8 mouse cellular contexts compared by ENCODE assay signal in the genomic region with DNA sequence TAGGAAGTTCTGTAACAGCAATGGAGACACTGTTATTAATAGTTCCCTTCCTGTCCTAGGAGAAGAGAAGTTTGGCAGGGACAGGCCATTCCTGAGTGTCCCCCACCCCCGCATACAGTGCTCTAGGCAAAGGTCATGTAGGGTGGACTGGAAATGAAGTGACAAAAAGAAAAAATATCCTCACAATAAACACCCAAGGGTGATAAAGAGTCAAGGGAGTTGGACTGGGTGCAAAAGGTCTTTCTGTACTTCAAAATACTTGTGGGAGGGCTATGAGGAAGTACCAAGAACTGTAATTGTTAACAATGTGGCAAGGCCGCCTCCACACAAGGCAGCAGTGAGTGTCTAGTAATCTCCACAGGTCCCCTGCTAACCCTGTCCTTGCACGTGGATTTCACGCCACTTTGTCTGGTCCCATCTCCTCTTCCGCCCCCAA. TPM values are rescaled to one million over a fixed set of nuclear protein-coding genes. Genes with fewer than 3 reads are reported as not detected.
DNase-seq lines count a peak whose midpoint lies in the region; ATAC-seq and TF ChIP-seq lines count a peak whose summit lies in the region.

No protein-coding gene starts in this region.

- H3ac ChIP-seq in myocyte (ENCODE audit: control insufficient read depth, insufficient read length) = no peak overlapping the region

- H3K27ac ChIP-seq in forebrain, postnatal 0 days (ENCODE audit: low read depth, low read length) = no peak overlapping the region
- H3K27ac ChIP-seq in hindbrain, postnatal 0 days = no peak overlapping the region
- H3K27ac ChIP-seq in liver, embryonic 13.5 days = peak overlapping the region; percentile 90

- H3K9ac ChIP-seq in forebrain, postnatal 0 days = no peak overlapping the region
- no peak overlapping the region for H3K9ac ChIP-seq in hindbrain, postnatal 0 days (replicated peaks; ENCODE audit: low read length)
- H3K9ac ChIP-seq in liver, embryonic 13.5 days = peak overlapping the region; percentile 85

- TF ChIP-seq POLR2A in myocyte (IDR thresholded peaks at IDR 0.05; ENCODE audit: insufficient read length, low read depth) = no peak

- no peaks in the 10 kb centered on the region for H3K9me3 ChIP-seq in forebrain, postnatal 0 days (ENCODE audit: low read length)
- H3K9me3 ChIP-seq in hindbrain, postnatal 0 days (ENCODE audit: low read length) = no peaks in the 10 kb centered on the region
- H3K9me3 ChIP-seq in liver, embryonic 13.5 days (replicated peaks) = no peaks in the 10 kb centered on the region; the same call in 1 of the 2 replicates

- ATAC-seq in forebrain, postnatal 0 days = no peak
- no peak for ATAC-seq in hindbrain, postnatal 0 days
- no peak for ATAC-seq in liver, embryonic 13.5 days (ENCODE audit: low read depth)

- no peaks in the 10 kb centered on the region for H3K27me3 ChIP-seq in forebrain, postnatal 0 days (ENCODE audit: insufficient read depth, low read length)
- H3K27me3 ChIP-seq in hindbrain, postnatal 0 days (ENCODE audit: insufficient read depth, low read length) = no peaks in the 10 kb centered on the region
- H3K27me3 ChIP-seq in liver, embryonic 13.5 days = no peaks in the 10 kb centered on the region
- no peaks in the 10 kb centered on the region for H3K27me3 ChIP-seq in myocyte (ENCODE audit: control insufficient read depth, insufficient read depth, insufficient read length)

- no peaks in the 10 kb centered on the region for H3K4me1 ChIP-seq in forebrain, postnatal 0 days (ENCODE audit: insufficient read depth)
- no peaks in the 10 kb centered on the region for H3K4me1 ChIP-seq in hindbrain, postnatal 0 days (ENCODE audit: insufficient read depth, low read length)
- H3K4me1 ChIP-seq in liver, embryonic 13.5 days (replicated peaks) = peaks cover 7% of the 10 kb centered on the region

- peak overlapping the region; percentile 47 for H3K4me2 ChIP-seq in forebrain, postnatal 0 days (ENCODE audit: low read depth)
- peak overlapping the region; percentile 53; the same call in 1 of the 2 replicates for H3K4me2 ChIP-seq in hindbrain, postnatal 0 days (ENCODE audit: low read depth, low read length)
- H3K4me2 ChIP-seq in liver, embryonic 13.5 days = peak overlapping the region; percentile 70
- peak overlapping the region; percentile 58 for H3K4me2 ChIP-seq in myocyte (ENCODE audit: low read depth)

- peaks cover 19% of the 10 kb centered on the region for H3K79me2 ChIP-seq in myocyte (ENCODE audit: control insufficient read depth, insufficient read depth)

- peak; percentile 46 to 52 for DNase-seq in B cell, adult 2 months
- peak; percentile 64 for DNase-seq in adipocyte (ENCODE audit: low spot score)
- DNase-seq in forebrain, postnatal 0 days = no peak
- no peak for DNase-seq in hindbrain, postnatal 0 days (ENCODE audit: low spot score)
- no peak for DNase-seq in liver, embryonic 13.5 days
- no peak for DNase-seq in yolk sac, embryonic 10.5 days (ENCODE audit: low spot score)
- DNase-seq in urinary bladder, adult 2 months (ENCODE audit: low spot score) = no peak

- no peak overlapping the region for H3K4me3 ChIP-seq in forebrain, postnatal 0 days (ENCODE audit: low read depth, low read length)
- H3K4me3 ChIP-seq in hindbrain, postnatal 0 days (ENCODE audit: low read length) = no peak overlapping the region
- H3K4me3 ChIP-seq in liver, embryonic 13.5 days (replicated peaks) = peak overlapping the region; percentile 67
- H3K4me3 ChIP-seq in myocyte = peak overlapping the region; percentile 59

- no peaks in the 10 kb centered on the region for H3K36me3 ChIP-seq in forebrain, postnatal 0 days (ENCODE audit: insufficient read depth)
- no peaks in the 10 kb centered on the region for H3K36me3 ChIP-seq in hindbrain, postnatal 0 days (ENCODE audit: insufficient read depth, low read length)
- H3K36me3 ChIP-seq in liver, embryonic 13.5 days = no peaks in the 10 kb centered on the region
- no peaks in the 10 kb centered on the region for H3K36me3 ChIP-seq in myocyte (ENCODE audit: control insufficient read depth, insufficient read depth)

- no peak for TF ChIP-seq CTCF in forebrain, postnatal 0 days (IDR thresholded peaks at IDR 0.05; ENCODE audit: low read depth)
- no peak for TF ChIP-seq CTCF in hindbrain, postnatal 0 days (IDR thresholded peaks at IDR 0.05; ENCODE audit: low read depth)

- 62% methylated on average over 5 of the region's 5 CpGs for WGBS in forebrain, postnatal 0 days
- WGBS in hindbrain, postnatal 0 days = 52% methylated on average over 5 of the region's 5 CpGs
- 38% methylated on average over 5 of the region's 5 CpGs for WGBS in liver, embryonic 13.5 days (ENCODE audit: insufficient replicate concordance)

TF ChIP-seq in myocyte, 11 proteins besides CTCF, POLR2A, EP300 and RAD21:
- TF ChIP-seq REST (IDR thresholded peaks at IDR 0.05; ENCODE audit: insufficient read depth, insufficient read length) (no peak), E2F4 (IDR thresholded peaks at IDR 0.05; ENCODE audit: insufficient read depth) (no peak), SRF (IDR thresholded peaks at IDR 0.05; ENCODE audit: control insufficient read depth, insufficient read length, low read depth) (no peak), CEBPB (IDR thresholded peaks at IDR 0.05; ENCODE audit: insufficient read depth, poor library complexity, severe bottlenecking) (no peak), MYOD1 (IDR thresholded peaks at IDR 0.05; ENCODE audit: control insufficient read depth in 1 of 3, insufficient read length in 2 of 3, low read depth in 2 of 3) (no peak), TCF12 (IDR thresholded peaks at IDR 0.05; ENCODE audit: insufficient read depth, poor library complexity, severe bottlenecking) (no peak), POLR2AphosphoS2 (IDR thresholded peaks at IDR 0.05; ENCODE audit: insufficient read length, low read depth) (no peak), TCF3 (IDR thresholded peaks at IDR 0.05; ENCODE audit: insufficient read length, low read depth) (no peak), MYOG (IDR thresholded peaks at IDR 0.05; ENCODE audit: control insufficient read depth in 1 of 3, insufficient read depth in 1 of 3, insufficient read length in 2 of 3, low read depth in 2 of 3) (no peak), USF1 (IDR thresholded peaks at IDR 0.05; ENCODE audit: low read depth) (no peak), MAX (IDR thresholded peaks at IDR 0.05; ENCODE audit: low read depth) (no peak)

RNA-seq across cellular contexts. Expression of a gene that starts 1.1 kb away (rescaled TPM):
- total RNA-seq in forebrain, postnatal 0 days (2014; rRNA removed) = 76.3 and 93.7 TPM in 2 replicates
- polyA plus RNA-seq in forebrain, postnatal 0 days (2015; fragmentation: Nextera tagmentation; extraction: Ambion mirVana) = 13.5 and 14.5 TPM in 2 replicates
- 35.7 and 55.3 TPM in 2 replicates for total RNA-seq in hindbrain, postnatal 0 days (2014; rRNA removed)
- polyA plus RNA-seq in hindbrain, postnatal 0 days (2015; fragmentation: Nextera tagmentation; extraction: Ambion mirVana) = 14.5 and 16.8 TPM in 2 replicates
- polyA plus RNA-seq in liver, embryonic 13.5 days (2015; fragmentation: Nextera tagmentation; extraction: Ambion mirVana) = 28.2 and 37.9 TPM in 2 replicates
- 8.2 TPM for polyA plus RNA-seq in myocyte (2012; fragmentation: generic; extraction: Trizol)
- 28.9 and 32.9 TPM in 2 replicates for polyA plus RNA-seq in urinary bladder, adult 2 months (2012; rRNA removed)

Comparison
In these comparisons a context has a peak if more than half of its experiments do, and no peak if none do; other contexts are left out.
1. DNase-seq: peak in B cell, adult 2 months (2 of 2) and adipocyte (single experiment); none in forebrain, postnatal 0 days (single experiment), hindbrain, postnatal 0 days (single experiment), liver, embryonic 13.5 days (single experiment), yolk sac, embryonic 10.5 days (single experiment) and urinary bladder, adult 2 months (single experiment).
2. H3K4me3 ChIP-seq: peak in liver, embryonic 13.5 days (single experiment) and myocyte (single experiment); none in forebrain, postnatal 0 days (single experiment) and hindbrain, postnatal 0 days (single experiment).
3. Peak in every context shown above with its lines, with median percentiles within 50 percentile points of each other: H3K4me2 ChIP-seq.